Mouse (Mus musculus) adipocyte (in vitro differentiated cells): ENCODE data around the gene Zfyve27.

Experiments
- DNase-seq: peaks from one replicate; pipeline ENCODE4 v3.0.0-alpha.2; 2016; ENCODE audit warnings: low spot score

Zfyve27 gene

GRCm38 (mm10) chr19:42177461-42177860 is 13.7 kb downstream of the Zfyve27 start:
- no peak for DNase-seq

- no peak for DNase-seq
Observed at GRCm38 (mm10) chr19:42179356-42179755, 15.6 kb downstream of the Zfyve27 start.

GRCm38 (mm10) chr19:42182673-42183072 is 18.9 kb downstream of the Zfyve27 start:
- DNase-seq: no peak

- no peak for DNase-seq
Observed at GRCm38 (mm10) chr19:42189735-42190134, 26.0 kb downstream of the Zfyve27 start.

- peak; percentile 77 for DNase-seq
Observed at GRCm38 (mm10) chr19:42190494-42190893, 26.7 kb downstream of the Zfyve27 start.

GRCm38 (mm10) chr19:42193311-42193710 is 29.6 kb downstream of the Zfyve27 start:
- peak; percentile 35 for DNase-seq

- no peak for DNase-seq
Observed at GRCm38 (mm10) chr19:42196378-42196777, 32.6 kb downstream of the Zfyve27 start.

GRCm38 (mm10) chr19:42197066-42197465 is 33.3 kb downstream of the Zfyve27 start:
- DNase-seq: no peak

- no peak for DNase-seq
Observed at GRCm38 (mm10) chr19:42198026-42198425, 34.3 kb downstream of the Zfyve27 start.

GRCm38 (mm10) chr19:42201696-42202381 is 38.1 kb downstream of the Zfyve27 start, which contains the start of gene Sfrp5:
Gene Sfrp5, minus strand, starts transcription at chr19:42202252.
- no peak for DNase-seq

- no peak for DNase-seq
Observed at GRCm38 (mm10) chr19:42202467-42202866, 38.7 kb downstream of the Zfyve27 start.

- DNase-seq: peak; percentile 46
Observed at GRCm38 (mm10) chr19:42204306-42204705, 40.6 kb downstream of the Zfyve27 start.

GRCm38 (mm10) chr19:42205201-42205600 is 41.5 kb downstream of the Zfyve27 start:
- DNase-seq: no peak

- peak; percentile 23 for DNase-seq
Observed at GRCm38 (mm10) chr19:42209485-42209884, 45.7 kb downstream of the Zfyve27 start.

- DNase-seq: no peak
Observed at GRCm38 (mm10) chr19:42209976-42210375, 46.2 kb downstream of the Zfyve27 start.

GRCm38 (mm10) chr19:42211936-42212335 is 48.2 kb downstream of the Zfyve27 start:
- no peak for DNase-seq

GRCm38 (mm10) chr19:42214601-42215000 is 50.9 kb downstream of the Zfyve27 start:
- DNase-seq: no peak

- DNase-seq: no peak
Observed at GRCm38 (mm10) chr19:42216699-42217373, 53.1 kb downstream of the Zfyve27 start.

GRCm38 (mm10) chr19:42217374-42217763 is 53.6 kb downstream of the Zfyve27 start:
- DNase-seq: peak; percentile 59

GRCm38 (mm10) chr19:42226451-42226850 is 62.7 kb downstream of the Zfyve27 start:
- DNase-seq: no peak

- DNase-seq: no peak
Observed at GRCm38 (mm10) chr19:42229499-42230287, 65.9 kb downstream of the Zfyve27 start.

GRCm38 (mm10) chr19:42230288-42230568 is 66.5 kb downstream of the Zfyve27 start:
- DNase-seq: no peak

- no peak for DNase-seq
Observed at GRCm38 (mm10) chr19:42230986-42231385, 67.2 kb downstream of the Zfyve27 start.
